Mouse (Mus musculus) megakaryocyte, embryonic 14.5 days (primary cell): ENCODE measurements around the gene Calu.

Source experiments
- FLI1 ChIP-seq: IDR thresholded peaks from 2 replicates; pipeline ENCODE4 v1.6.1; 2012; ENCODE audit warnings: low read length, inconsistent platforms, mixed read lengths
- GATA1 ChIP-seq: IDR thresholded peaks from 3 replicates; pipeline ENCODE4 v1.6.1; 2012; ENCODE audit warnings: mixed read lengths, low read length, inconsistent platforms, borderline replicate concordance

- TF ChIP-seq GATA1 (no peak), FLI1 (no peak)
Observed at GRCm38 (mm10) chr6:29313690-29314202, 34.1 kb upstream of the Calu start.
